Mouse (Mus musculus) yolk sac, embryonic 10.5 days (tissue): ENCODE measurements around the gene Snx30.

ENCODE experiments used
- DNase-seq: peaks from one replicate; pipeline ENCODE4 v3.0.0-alpha.2; 2017; ENCODE audit warnings: low spot score

The Snx30 gene

GRCm38 (mm10) chr4:59873240-59873639, 67.6 kb downstream of the Snx30 start:
- no peak for DNase-seq

GRCm38 (mm10) chr4:59873830-59874229, 68.2 kb downstream of the Snx30 start:
- no peak for DNase-seq

DNA sequence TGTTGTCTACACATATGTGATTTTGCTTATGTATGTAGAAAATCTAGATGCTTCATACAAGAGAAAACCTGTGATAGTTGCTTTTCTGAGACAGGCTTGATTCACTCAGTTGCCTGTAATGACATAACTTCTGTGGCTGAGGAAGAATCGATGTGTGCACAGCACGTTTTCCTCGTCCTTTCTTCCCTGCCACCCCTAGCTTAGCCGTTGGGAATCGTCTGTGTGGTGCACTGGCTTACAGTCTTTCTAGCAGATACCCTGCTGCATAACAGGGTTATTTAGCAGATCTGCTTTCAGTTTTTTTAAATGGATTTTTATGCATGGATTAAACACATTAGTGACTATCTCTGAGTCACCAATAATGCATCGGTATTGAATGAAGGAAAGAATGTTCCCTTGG, 70.9 kb downstream of the Snx30 start:
- no peak for DNase-seq

- DNase-seq = no peak
Measured at GRCm38 (mm10) chr4:59877025-59877424, 71.4 kb downstream of the Snx30 start.

DNA sequence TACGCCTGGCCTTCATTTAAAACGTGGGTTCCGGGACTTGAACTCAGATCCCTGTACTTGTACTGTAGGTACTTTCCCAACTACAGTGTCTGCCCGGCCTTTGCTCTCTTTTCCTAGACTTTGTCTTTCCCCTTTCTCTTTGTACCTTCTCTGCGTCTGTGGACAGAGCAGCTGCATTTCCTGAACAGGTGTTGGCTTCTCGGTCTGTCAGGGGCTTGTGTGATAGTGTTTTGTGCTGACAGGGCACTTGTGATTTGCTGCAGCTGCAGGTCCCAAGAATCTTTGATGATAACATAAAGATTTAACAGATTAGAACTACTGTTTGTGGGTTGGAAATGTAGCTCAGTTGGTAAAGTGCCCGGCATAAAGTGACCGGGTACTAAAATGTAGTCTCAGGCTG, 73.0 kb downstream of the Snx30 start:
- no peak for DNase-seq

GRCm38 (mm10) chr4:59879444-59879843, 73.8 kb downstream of the Snx30 start:
- DNase-seq = no peak

DNA sequence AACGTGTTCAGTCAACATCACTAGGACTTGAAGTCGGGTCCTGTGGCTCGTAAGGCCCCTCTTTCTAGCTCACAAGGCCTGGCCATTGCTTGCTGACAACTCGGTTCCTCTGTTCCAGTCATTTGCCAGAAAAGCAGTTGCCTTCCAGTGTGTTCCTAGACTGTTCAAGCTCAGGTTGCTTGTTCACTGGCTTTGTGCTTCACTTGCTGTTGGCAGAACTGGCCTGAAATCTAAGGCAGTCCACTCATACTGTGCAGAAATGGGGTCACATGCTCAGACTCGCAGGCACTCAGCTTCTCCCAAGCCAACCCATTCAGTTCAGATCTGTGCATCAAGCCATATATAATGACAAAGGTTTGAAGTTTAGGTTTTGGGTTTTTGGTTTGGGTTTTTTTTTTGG, 75.1 kb downstream of the Snx30 start:
- DNase-seq = no peak

GRCm38 (mm10) chr4:59881210-59881609, 75.6 kb downstream of the Snx30 start:
- DNase-seq = no peak

DNA sequence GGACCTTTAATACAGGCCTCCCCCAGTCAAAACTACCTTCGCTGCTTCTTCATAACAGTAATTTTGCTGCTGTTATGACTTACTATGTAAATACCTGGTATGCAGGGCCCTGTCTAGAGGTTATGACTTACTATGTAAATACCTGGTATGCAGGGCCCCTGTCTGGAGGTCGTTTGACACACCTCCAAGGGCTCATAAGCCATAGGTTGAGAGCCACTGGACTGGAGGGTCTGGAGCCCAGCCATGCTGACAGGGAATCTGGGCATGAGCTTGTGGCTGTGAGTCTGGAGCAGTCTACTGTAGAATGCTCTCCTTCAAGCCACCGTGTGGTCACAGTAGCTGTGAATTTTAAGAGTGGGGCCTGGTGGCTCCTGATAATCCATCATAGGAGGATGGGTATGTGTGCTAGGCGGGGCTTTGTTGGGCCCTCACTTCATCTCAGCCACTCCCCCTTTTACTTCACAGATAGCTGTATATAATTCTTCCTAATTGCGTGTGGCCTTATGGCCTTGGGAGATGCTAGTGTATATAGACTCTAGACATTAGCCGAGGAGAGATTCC, 78.6 kb downstream of the Snx30 start:
- DNase-seq = no peak

DNA sequence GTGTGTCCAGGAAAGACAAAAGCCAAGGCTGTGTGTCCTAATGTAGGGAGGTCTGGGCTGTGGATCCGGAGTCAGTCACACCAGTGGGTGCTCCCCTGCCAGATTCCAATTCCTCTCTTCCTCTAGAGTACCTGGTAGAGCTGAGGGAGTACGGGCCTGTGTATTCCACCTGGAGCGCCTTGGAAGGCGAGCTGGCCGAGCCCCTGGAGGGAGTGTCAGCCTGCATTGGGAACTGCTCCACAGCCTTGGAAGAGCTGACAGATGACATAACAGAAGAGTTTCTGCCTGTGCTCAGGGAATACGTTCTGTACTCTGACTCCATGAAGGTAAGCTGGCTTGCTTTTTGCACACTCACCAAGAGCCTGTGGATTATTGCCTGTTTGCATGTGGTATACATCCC, 80.6 kb downstream of the Snx30 start:
- no peak for DNase-seq

DNA sequence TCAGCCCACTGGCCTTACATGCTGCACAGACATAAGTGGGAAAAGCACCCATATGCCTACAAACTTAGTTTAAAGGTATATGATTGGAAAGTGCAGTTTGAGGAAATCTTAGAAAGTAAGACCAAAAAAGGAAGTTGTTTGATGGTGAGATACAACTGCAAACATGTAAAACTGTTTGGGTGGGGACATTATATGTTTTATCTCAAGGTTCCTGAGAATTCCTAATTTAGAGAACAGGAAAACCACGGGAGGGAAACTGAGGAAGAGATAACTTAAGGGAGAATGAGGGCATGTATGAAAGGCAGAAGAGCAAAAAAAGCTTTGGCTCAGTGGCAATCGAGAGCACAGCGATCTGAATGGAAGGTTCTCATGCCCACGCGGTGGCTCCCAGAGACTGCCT, 81.4 kb downstream of the Snx30 start:
- DNase-seq = no peak

DNA sequence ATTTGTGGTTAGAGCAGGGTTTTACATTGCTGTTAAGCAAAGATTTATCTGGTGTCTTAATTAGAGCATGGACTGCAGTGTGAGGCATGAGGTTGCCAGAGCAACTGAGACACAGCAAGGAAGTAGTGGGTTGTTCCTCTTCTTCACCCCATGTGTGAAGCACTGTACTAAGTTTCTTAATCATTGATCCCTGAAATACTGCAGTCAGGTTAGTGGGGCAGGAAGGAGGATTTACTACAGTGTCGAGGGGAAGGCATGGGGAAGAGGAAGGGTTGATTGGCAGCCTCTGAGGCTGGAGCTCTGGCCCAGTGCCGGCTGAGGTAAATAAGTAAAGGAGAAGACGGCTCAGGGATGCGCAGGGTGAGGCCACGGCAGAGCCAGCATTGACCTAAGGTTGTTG, 82.4 kb downstream of the Snx30 start:
- DNase-seq = no peak

- no peak for DNase-seq
Measured at GRCm38 (mm10) chr4:59890086-59890600, 84.5 kb downstream of the Snx30 start.

GRCm38 (mm10) chr4:59891723-59892416, 86.2 kb downstream of the Snx30 start:
- no peak for DNase-seq

DNA sequence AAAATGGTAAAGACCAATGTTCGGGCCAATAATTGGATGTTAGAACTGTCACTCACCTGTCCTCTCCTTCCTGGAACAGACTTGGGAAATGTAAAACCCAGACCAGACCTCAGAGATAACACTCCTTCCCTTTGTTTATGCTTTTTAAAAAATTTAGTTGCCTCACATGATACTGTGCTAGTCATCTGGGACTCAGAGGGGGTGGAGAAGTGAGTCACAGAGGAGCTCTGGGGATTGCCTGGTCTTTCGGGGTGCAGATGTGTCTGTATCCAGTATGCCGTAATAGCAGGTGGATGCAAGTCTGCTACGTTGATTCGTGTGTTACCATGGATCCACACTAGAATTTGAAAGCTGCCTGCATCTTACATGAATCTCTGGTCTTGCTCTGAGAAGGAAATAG, 87.1 kb downstream of the Snx30 start:
- DNase-seq = no peak

GRCm38 (mm10) chr4:59894415-59894814, 88.8 kb downstream of the Snx30 start:
- DNase-seq = no peak

DNA sequence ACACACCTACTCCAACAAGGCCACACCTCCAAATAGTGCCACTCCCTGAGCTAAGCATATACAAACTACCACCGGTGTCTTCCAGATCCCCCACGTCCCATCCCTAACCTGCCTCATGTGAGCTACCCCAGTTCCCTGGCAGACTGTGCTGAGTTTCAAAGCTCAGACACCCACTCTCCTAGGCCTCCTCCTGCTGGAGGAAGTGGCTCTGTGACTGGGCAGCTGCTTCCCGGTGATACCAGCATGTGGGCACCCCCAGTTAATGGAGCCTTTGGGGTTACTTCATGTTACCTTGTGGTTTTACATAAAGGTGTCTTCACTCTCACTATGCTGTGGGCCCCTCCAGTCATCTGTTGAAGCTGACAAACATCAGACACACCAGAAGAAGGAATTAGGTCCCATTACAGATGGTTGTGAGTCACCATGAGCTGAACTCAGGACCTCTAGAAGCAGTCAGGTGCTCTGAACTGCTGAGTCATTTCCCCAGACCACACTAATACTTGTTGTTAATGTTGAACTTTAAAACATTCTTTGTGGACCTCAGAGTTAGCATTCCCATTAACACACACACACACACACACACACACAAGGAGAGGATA, 89.4 kb downstream of the Snx30 start:
- DNase-seq = no peak

GRCm38 (mm10) chr4:59896000-59896399, 90.4 kb downstream of the Snx30 start:
- DNase-seq = no peak

GRCm38 (mm10) chr4:59897814-59898520, 92.3 kb downstream of the Snx30 start:
- DNase-seq = no peak

DNA sequence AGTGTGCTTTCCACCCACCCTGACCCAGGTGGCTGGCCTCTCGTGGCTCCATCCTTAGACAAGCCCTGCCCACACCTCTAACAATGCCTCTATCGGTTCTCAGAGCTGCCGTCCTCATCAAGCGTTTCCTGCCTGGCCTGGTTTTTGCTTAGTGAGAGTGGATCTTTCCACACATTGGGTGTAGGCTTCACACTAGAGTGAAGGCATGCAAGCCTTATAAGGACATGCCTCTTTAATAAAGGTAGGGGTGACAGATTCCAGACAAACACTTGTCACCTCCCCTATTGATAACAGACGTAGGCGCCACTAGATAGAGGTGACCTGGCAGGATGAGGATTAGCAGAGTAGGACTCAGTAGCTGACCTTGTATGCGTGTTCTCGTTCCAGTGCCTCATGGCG, 92.9 kb downstream of the Snx30 start:
- no peak for DNase-seq

DNA sequence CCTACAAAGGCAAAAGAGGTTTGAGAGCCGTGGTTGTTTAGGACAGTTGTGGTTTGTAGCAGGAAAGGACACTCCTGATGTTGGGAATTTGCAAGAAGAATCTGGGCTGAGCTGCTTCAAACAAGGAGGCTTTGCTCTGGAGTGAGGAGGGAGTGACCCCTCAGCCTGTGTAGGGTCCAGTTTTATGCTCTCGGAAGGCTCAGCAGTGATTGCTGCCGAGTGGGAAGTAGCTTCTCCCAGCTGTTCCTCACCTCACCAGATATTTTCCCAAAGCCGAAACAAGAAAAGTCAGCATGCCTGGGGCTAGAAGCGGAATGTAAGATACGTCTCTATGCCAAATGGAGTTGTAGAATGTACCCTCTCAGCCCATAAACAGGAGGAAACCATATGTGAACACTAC, 96.2 kb downstream of the Snx30 start:
- DNase-seq = no peak

- DNase-seq = no peak
Measured at GRCm38 (mm10) chr4:59902547-59902946, 96.9 kb downstream of the Snx30 start.

DNA sequence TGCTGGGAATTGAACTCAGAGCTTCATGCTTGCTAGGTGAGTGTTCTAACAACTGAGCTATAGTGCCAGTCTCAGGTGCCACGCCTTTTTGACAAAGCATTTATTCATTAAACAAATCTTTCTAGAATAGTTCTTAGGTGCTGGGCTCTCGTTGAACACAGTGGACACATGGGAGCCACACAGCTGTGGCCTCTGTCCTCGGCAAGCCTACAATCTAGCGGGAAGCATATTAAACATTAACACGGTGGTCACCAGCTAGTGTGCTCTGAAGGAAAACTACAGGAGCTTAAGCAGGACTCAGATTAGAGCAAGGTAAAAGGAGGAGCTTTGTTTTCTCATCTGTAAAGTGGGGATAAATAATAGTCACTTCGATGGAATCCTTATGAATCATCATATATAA, 101.5 kb downstream of the Snx30 start:
- DNase-seq = peak; percentile 60
